Mouse (Mus musculus) lung, adult 2 months (tissue): ENCODE results near the gene Trp53rka.

Source experiments
- CTCF ChIP-seq: fragments of 200-500 bp; IDR thresholded peaks from 2 replicates; pipeline ENCODE4 v1.5.1; 2011; ENCODE audit warnings: mild to moderate bottlenecking, low read length, control low read depth; ENCODE audit not compliant: insufficient read depth
- POLR2A ChIP-seq: fragments of 200-500 bp; IDR thresholded peaks from 2 replicates; pipeline ENCODE4 v1.6.1; 2011; ENCODE audit warnings: low read depth, mild to moderate bottlenecking, control low read depth, low read length, borderline replicate concordance; ENCODE audit errors: extremely low read depth

DNA sequence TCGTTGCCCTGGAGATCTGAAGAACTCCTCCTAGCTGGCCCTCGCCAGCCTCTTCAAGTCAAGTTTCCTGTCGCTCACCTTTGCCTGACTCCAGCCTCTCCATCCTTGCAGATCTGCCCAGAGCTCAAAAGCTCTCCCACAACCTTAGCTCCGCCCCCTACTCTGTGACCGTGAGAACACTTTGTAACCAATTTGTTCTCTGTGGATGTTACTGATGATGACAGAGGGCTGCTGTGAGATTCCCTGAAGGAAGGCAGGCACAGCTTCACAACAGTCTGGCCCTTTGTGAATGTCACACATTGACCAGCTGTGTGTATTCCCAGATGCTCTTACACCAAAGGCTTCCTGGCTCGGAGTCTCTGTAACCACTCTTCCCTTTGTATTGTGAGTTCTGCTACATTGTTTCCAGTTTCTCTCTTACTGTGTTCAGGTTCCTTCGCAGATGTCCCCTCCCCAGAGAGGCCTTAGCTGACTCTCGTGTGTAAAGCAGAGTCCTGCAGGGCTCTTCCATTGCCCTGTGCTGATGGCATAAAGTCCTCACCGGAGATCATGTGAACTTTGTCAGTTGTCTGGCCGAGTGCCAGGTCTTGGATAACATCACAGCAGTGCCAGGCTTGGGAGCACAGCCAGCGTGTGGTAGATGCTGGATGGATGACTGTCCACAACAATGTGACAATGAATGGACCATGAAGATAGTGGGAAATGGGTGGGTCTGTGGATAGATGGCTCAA lies 19.9 kb upstream of the Trp53rka start:
- TF ChIP-seq POLR2A (no peak), CTCF (no peak)
